Mouse (Mus musculus) neural tube, embryonic 11.5 days (tissue): ENCODE measurements around the gene Drosha. TPM values are rescaled to one million over a fixed set of nuclear protein-coding genes. Genes with fewer than 3 reads are reported as not detected.
A peak's percentile ranks its signal among the peaks of the same experiment; 100 is the strongest.

ENCODE experiments used
- ATAC-seq: fragments of 200-750 bp; cut with Nextera tagmentation; 2 replicates; pipeline ENCODE4 v1.8.0; 2017; ENCODE audit warnings: moderate number of reproducible peaks, mild to moderate bottlenecking, moderate TSS enrichment, moderate library complexity; ENCODE audit not compliant: insufficient read depth, low FRiP score, low TSS enrichment
- DNase-seq: peaks from one replicate; pipeline ENCODE4 v3.0.0-alpha.2; 2015; ENCODE audit warnings: low spot score
- H3K27ac ChIP-seq: fragments of 300-500 bp; sonication (generic); 2 replicates; pipeline ENCODE4 v1.5.1; 2014; ENCODE audit warnings: low read depth, mild to moderate bottlenecking, low read length
- H3K27me3 ChIP-seq: fragments of 300-500 bp; sonication (generic); 2 replicates; pipeline ENCODE4 v1.6.1; 2014; ENCODE audit warnings: mild to moderate bottlenecking, low read length, mixed read lengths; ENCODE audit not compliant: control insufficient read depth, insufficient read depth
- H3K36me3 ChIP-seq: fragments of 300-500 bp; sonication (generic); 2 replicates; pipeline ENCODE4 v1.6.1; 2014; ENCODE audit warnings: mild to moderate bottlenecking, low read length, moderate library complexity, mixed read lengths; ENCODE audit not compliant: control insufficient read depth, insufficient read depth
- H3K4me1 ChIP-seq: fragments of 300-500 bp; sonication (generic); 2 replicates; pipeline ENCODE4 v1.6.1; 2014; ENCODE audit warnings: low read length, mixed read lengths; ENCODE audit not compliant: control insufficient read depth, insufficient read depth
- H3K4me2 ChIP-seq: fragments of 300-500 bp; sonication (generic); 2 replicates; pipeline ENCODE4 v1.6.1; 2014; ENCODE audit warnings: low read depth, mild to moderate bottlenecking, moderate library complexity
- H3K4me3 ChIP-seq: fragments of 300-500 bp; sonication (generic); 2 replicates; pipeline ENCODE4 v1.5.1; 2014; ENCODE audit warnings: low read depth, low read length
- H3K9ac ChIP-seq: fragments of 300-500 bp; sonication (generic); 2 replicates; pipeline ENCODE4 v1.6.1; 2014; ENCODE audit warnings: mild to moderate bottlenecking, low read length
- H3K9me3 ChIP-seq: fragments of 300-500 bp; sonication (generic); 2 replicates; pipeline ENCODE4 v1.6.1; 2016; ENCODE audit warnings: low read length; ENCODE audit not compliant: control insufficient read depth
- WGBS: fragments of 180-500 bp; shearing (Covaris S2); extraction: QIAGEN DNeasy Blood & Tissue Kit; methylation state at CpG from one replicate; pipeline ENCODE4 v1.1.7; 2014; 5-methylcytosine and 5-hydroxymethylcytosine counted together
- polyA plus RNA-seq: library from polyadenylated mRNA; unstranded; fragments of >200 nt; fragmentation: Nextera tagmentation; extraction: Ambion mirVana; gene quantifications from 2 replicates; pipeline ENCODE4 v1.2.1, GENCODE M21; 2014

The Drosha gene
- polyA plus RNA-seq, 1 experiment from 2014 or later, result 81.0 TPM

- H3K9me3 ChIP-seq, result no peaks in the 10 kb centered on the region
- 82% methylated on average over 1 of the region's 1 CpGs for WGBS
- H3K4me3 ChIP-seq, result no peak overlapping the region
- H3K36me3 ChIP-seq, result peaks cover 9% of the 10 kb centered on the region; the same call in 1 of the 2 replicates
- DNase-seq (no peak), ATAC-seq (no peak)
- H3K4me2 ChIP-seq, result no peak overlapping the region
- H3K27ac ChIP-seq, result no peak overlapping the region
- H3K4me1 ChIP-seq, result no peaks in the 10 kb centered on the region
- H3K27me3 ChIP-seq, result no peaks in the 10 kb centered on the region
- no peak overlapping the region for H3K9ac ChIP-seq
These were observed 39.1 kb downstream of the Drosha start for GRCm38 (mm10) chr15:12863669-12864068.

- Histone ChIP-seq H3K36me3 (peaks cover 7% of the 10 kb centered on the region; the same call in 1 of the 2 replicates), H3K9ac (no peak overlapping the region), H3K4me2 (no peak overlapping the region), H3K27ac (no peak overlapping the region), H3K27me3 (no peaks in the 10 kb centered on the region), H3K4me1 (no peaks in the 10 kb centered on the region), H3K4me3 (no peak overlapping the region), H3K9me3 (no peaks in the 10 kb centered on the region)
- ATAC-seq (no peak), DNase-seq (peak; percentile 10)
- WGBS, result 88% methylated on average over 7 of the region's 7 CpGs
These were observed 41.1 kb downstream of the Drosha start for GRCm38 (mm10) chr15:12865595-12866314.

GRCm38 (mm10) chr15:12867269-12867668 lies 42.7 kb downstream of the Drosha start:
- no peak overlapping the region for H3K27ac ChIP-seq
- H3K4me3 ChIP-seq, result no peak overlapping the region
- no peak overlapping the region for H3K9ac ChIP-seq
- H3K27me3 ChIP-seq, result no peaks in the 10 kb centered on the region
- peaks cover 7% of the 10 kb centered on the region; the same call in 1 of the 2 replicates for H3K36me3 ChIP-seq
- DNase-seq (no peak), ATAC-seq (no peak)
- H3K9me3 ChIP-seq, result no peaks in the 10 kb centered on the region
- no peak overlapping the region for H3K4me2 ChIP-seq
- WGBS, result 72% methylated on average over 8 of the region's 8 CpGs
- H3K4me1 ChIP-seq, result no peaks in the 10 kb centered on the region

GRCm38 (mm10) chr15:12875442-12876176 lies 51.0 kb downstream of the Drosha start:
- 72% methylated on average over 18 of the region's 18 CpGs for WGBS
- H3K36me3 ChIP-seq, result peaks cover 2% of the 10 kb centered on the region

GRCm38 (mm10) chr15:12876266-12876665 lies 51.7 kb downstream of the Drosha start:
- no peak overlapping the region for H3K4me2 ChIP-seq
- no peak overlapping the region for H3K4me3 ChIP-seq
- no peak overlapping the region for H3K27ac ChIP-seq
- H3K4me1 ChIP-seq, result no peaks in the 10 kb centered on the region
- H3K36me3 ChIP-seq, result peaks cover 2% of the 10 kb centered on the region
- no peak overlapping the region for H3K9ac ChIP-seq
- no peaks in the 10 kb centered on the region for H3K27me3 ChIP-seq
- H3K9me3 ChIP-seq, result no peaks in the 10 kb centered on the region
- DNase-seq (no peak), ATAC-seq (no peak)
- 91% methylated on average over 2 of the region's 2 CpGs for WGBS

More at GRCm38 (mm10) chr15:12875442-12876176, 51.0 kb downstream of the Drosha start:
- Histone ChIP-seq H3K4me3 (no peak overlapping the region), H3K27me3 (no peaks in the 10 kb centered on the region), H3K4me1 (no peaks in the 10 kb centered on the region), H3K4me2 (no peak overlapping the region), H3K9me3 (no peaks in the 10 kb centered on the region), H3K27ac (no peak overlapping the region), H3K9ac (no peak overlapping the region)
- ATAC-seq, result no peak
- peak; percentile 20 for DNase-seq

GRCm38 (mm10) chr15:12876881-12877280 lies 52.3 kb downstream of the Drosha start:
- Histone ChIP-seq H3K4me3 (no peak overlapping the region), H3K36me3 (peaks cover 2% of the 10 kb centered on the region), H3K27me3 (no peaks in the 10 kb centered on the region), H3K27ac (no peak overlapping the region), H3K9ac (no peak overlapping the region), H3K4me1 (no peaks in the 10 kb centered on the region), H3K9me3 (no peaks in the 10 kb centered on the region), H3K4me2 (no peak overlapping the region)
- ATAC-seq (no peak), DNase-seq (no peak)
- WGBS, result 97% methylated on average over 4 of the region's 4 CpGs

GRCm38 (mm10) chr15:12877934-12878333 lies 53.3 kb downstream of the Drosha start:
- peaks cover 2% of the 10 kb centered on the region for H3K36me3 ChIP-seq
- no peaks in the 10 kb centered on the region for H3K27me3 ChIP-seq
- H3K9me3 ChIP-seq, result no peaks in the 10 kb centered on the region
- H3K4me1 ChIP-seq, result no peaks in the 10 kb centered on the region
- H3K27ac ChIP-seq, result no peak overlapping the region
- ATAC-seq (no peak), DNase-seq (no peak)
- H3K4me3 ChIP-seq, result no peak overlapping the region
- H3K4me2 ChIP-seq, result no peak overlapping the region
- WGBS, result 95% methylated on average over 12 of the region's 12 CpGs
- H3K9ac ChIP-seq, result no peak overlapping the region

GRCm38 (mm10) chr15:12878581-12878980 lies 54.0 kb downstream of the Drosha start:
- H3K9me3 ChIP-seq, result no peaks in the 10 kb centered on the region
- peaks cover 2% of the 10 kb centered on the region for H3K36me3 ChIP-seq
- H3K27ac ChIP-seq, result no peak overlapping the region
- no peak overlapping the region for H3K4me3 ChIP-seq
- H3K27me3 ChIP-seq, result no peaks in the 10 kb centered on the region
- DNase-seq (no peak), ATAC-seq (no peak)
- no peak overlapping the region for H3K9ac ChIP-seq
- H3K4me2 ChIP-seq, result no peak overlapping the region
- H3K4me1 ChIP-seq, result no peaks in the 10 kb centered on the region
- 93% methylated on average over 9 of the region's 9 CpGs for WGBS

- Histone ChIP-seq H3K36me3 (peaks cover 2% of the 10 kb centered on the region), H3K9me3 (no peaks in the 10 kb centered on the region), H3K4me1 (no peaks in the 10 kb centered on the region), H3K4me2 (no peak overlapping the region), H3K9ac (no peak overlapping the region), H3K27ac (no peak overlapping the region), H3K27me3 (no peaks in the 10 kb centered on the region), H3K4me3 (no peak overlapping the region)
- no peak for ATAC-seq
- no peak for DNase-seq
- 89% methylated on average over 8 of the region's 8 CpGs for WGBS
These were observed 55.3 kb downstream of the Drosha start for GRCm38 (mm10) chr15:12879937-12880336.
